Mouse (Mus musculus) midbrain, embryonic 14.5 days (tissue): ENCODE results near the gene Btbd19. TPM values are rescaled to one million over a fixed set of nuclear protein-coding genes. Genes with fewer than 3 reads are reported as not detected.
A peak's percentile ranks its signal among the peaks of the same experiment; 100 is the strongest.

ENCODE experiments used
- ATAC-seq: fragments of 200-750 bp; cut with Nextera tagmentation; 2 replicates; pipeline ENCODE4 v1.8.0; 2017; ENCODE audit warnings: moderate number of reproducible peaks, moderate library complexity; ENCODE audit not compliant: low FRiP score, low TSS enrichment
- DNase-seq: peaks from one replicate; pipeline ENCODE4 v3.0.0-alpha.2; 2015
- H3K27ac ChIP-seq: fragments of 300-500 bp; sonication (generic); replicated peaks from 2 replicates; pipeline ENCODE4 v1.5.1; 2014; ENCODE audit warnings: mild to moderate bottlenecking, low read depth, low read length, moderate library complexity
- H3K27me3 ChIP-seq: fragments of 300-500 bp; sonication (generic); 2 replicates; pipeline ENCODE4 v1.6.1; 2014; ENCODE audit warnings: low read length, control low read depth, mixed read lengths; ENCODE audit not compliant: control insufficient read depth, insufficient read depth
- H3K36me3 ChIP-seq: fragments of 300-500 bp; sonication (generic); 2 replicates; pipeline ENCODE4 v1.6.1; 2014; ENCODE audit warnings: low read length, control low read depth; ENCODE audit not compliant: control insufficient read depth, insufficient read depth
- H3K4me1 ChIP-seq: fragments of 300-500 bp; sonication (generic); 2 replicates; pipeline ENCODE4 v1.6.1; 2014; ENCODE audit warnings: mild to moderate bottlenecking, antibody characterized with exemption, low read length, control low read depth; ENCODE audit not compliant: control insufficient read depth, insufficient read depth
- H3K4me2 ChIP-seq: fragments of 300-500 bp; sonication (generic); 2 replicates; pipeline ENCODE4 v1.6.1; 2014; ENCODE audit warnings: mild to moderate bottlenecking, low read length, moderate library complexity
- H3K4me3 ChIP-seq: fragments of 300-500 bp; sonication (generic); replicated peaks from 2 replicates; pipeline ENCODE4 v1.5.1; 2014; ENCODE audit warnings: low read depth, low read length
- H3K9ac ChIP-seq: fragments of 300-500 bp; sonication (generic); replicated peaks from 2 replicates; pipeline ENCODE4 v1.6.1; 2014; ENCODE audit warnings: mild to moderate bottlenecking, low read length, moderate library complexity
- H3K9me3 ChIP-seq: fragments of 300-500 bp; sonication (generic); 2 replicates; pipeline ENCODE4 v1.6.1; 2016; ENCODE audit warnings: low read length, control low read depth, mixed read lengths; ENCODE audit not compliant: control insufficient read depth
- WGBS: fragments of 180-500 bp; shearing (Covaris S2); extraction: QIAGEN DNeasy Blood & Tissue Kit; methylation state at CpG from one replicate; pipeline ENCODE4 v1.1.7; 2014; 5-methylcytosine and 5-hydroxymethylcytosine counted together
- polyA plus RNA-seq: library from polyadenylated mRNA; unstranded; fragments of >200 nt; fragmentation: Nextera tagmentation; extraction: Ambion mirVana; gene quantifications from 2 replicates; pipeline ENCODE4 v1.2.1, GENCODE M21; 2014

The Btbd19 gene
- polyA plus RNA-seq, 1 experiment from 2014 or later, result 3.2 TPM

- peak; percentile 47 for ATAC-seq
- H3K9ac ChIP-seq, result peak overlapping the region; percentile 82
- peak; percentile 64 for DNase-seq
Measured at GRCm38 (mm10) chr4:117131890-117132793, 6.6 kb upstream of the Btbd19 start.

GRCm38 (mm10) chr4:117131198-117131597, 5.7 kb upstream of the Btbd19 start:
- Histone ChIP-seq H3K4me2 (peak overlapping the region; percentile 86), H3K4me3 (no peak overlapping the region)
- no peak for ATAC-seq

More at GRCm38 (mm10) chr4:117131890-117132793, 6.6 kb upstream of the Btbd19 start:
- peaks cover 18% of the 10 kb centered on the region for H3K4me1 ChIP-seq
- no peaks in the 10 kb centered on the region for H3K27me3 ChIP-seq
- 6% methylated on average over 7 of the region's 7 CpGs for WGBS
- H3K4me3 ChIP-seq, result peak overlapping the region; percentile 94
- peaks cover 23% of the 10 kb centered on the region for H3K36me3 ChIP-seq
- peak overlapping the region; percentile 86 for H3K4me2 ChIP-seq
- H3K9me3 ChIP-seq, result no peaks in the 10 kb centered on the region
- peak overlapping the region; percentile 55 for H3K27ac ChIP-seq

GRCm38 (mm10) chr4:117130790-117131189, 5.3 kb upstream of the Btbd19 start:
- no peak overlapping the region for H3K4me2 ChIP-seq

More at GRCm38 (mm10) chr4:117131198-117131597, 5.7 kb upstream of the Btbd19 start:
- Histone ChIP-seq H3K36me3 (peaks cover 24% of the 10 kb centered on the region), H3K9ac (no peak overlapping the region; the same call in 1 of the 2 replicates), H3K9me3 (no peaks in the 10 kb centered on the region), H3K27ac (no peak overlapping the region; the same call in 1 of the 2 replicates), H3K4me1 (peaks cover 18% of the 10 kb centered on the region), H3K27me3 (no peaks in the 10 kb centered on the region)
- no peak for DNase-seq
- 40% methylated on average over 6 of the region's 6 CpGs for WGBS

DNA sequence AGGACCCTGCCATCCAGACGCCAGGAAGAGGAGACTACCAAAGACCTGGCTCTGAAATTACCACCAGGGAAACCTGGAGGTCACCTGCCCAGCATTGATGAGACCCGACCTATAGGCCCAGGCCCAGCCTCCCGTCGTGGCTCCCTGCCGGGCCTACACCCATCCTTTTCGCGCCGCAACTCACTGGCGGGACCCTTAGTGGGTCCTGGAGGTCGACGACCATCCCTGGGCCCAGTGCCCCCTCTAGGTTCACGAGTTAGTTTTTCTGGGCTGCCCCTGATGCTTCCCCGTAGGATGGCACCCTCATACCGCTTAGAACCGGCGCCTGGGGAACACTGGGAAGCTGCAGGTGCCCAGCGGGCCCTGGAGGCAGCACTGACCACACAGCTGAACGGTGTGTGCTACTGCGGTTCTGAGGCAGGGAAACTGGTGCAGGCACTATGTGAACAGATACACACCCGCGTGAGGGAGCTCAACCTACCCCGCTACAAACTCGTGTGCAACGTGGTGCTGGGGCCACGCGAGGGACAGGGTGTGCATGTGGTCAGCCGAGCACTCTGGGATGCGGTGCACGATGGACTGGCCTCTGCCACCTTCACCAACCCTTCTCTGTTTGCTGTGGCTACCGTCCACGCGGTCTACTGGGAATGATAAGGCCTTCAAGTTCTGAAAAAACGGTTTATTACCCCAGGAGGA, 2.6 kb upstream of the Btbd19 start:
- Histone ChIP-seq H3K9me3 (no peaks in the 10 kb centered on the region), H3K9ac (no peak overlapping the region), H3K4me2 (no peak overlapping the region), H3K4me3 (no peak overlapping the region), H3K27me3 (no peaks in the 10 kb centered on the region), H3K36me3 (peaks cover 24% of the 10 kb centered on the region), H3K4me1 (peaks cover 34% of the 10 kb centered on the region), H3K27ac (no peak overlapping the region)
- no peak for ATAC-seq
- 90% methylated on average over 33 of the region's 33 CpGs for WGBS
- no peak for DNase-seq

More at GRCm38 (mm10) chr4:117130790-117131189, 5.3 kb upstream of the Btbd19 start:
- 49% methylated on average over 6 of the region's 6 CpGs for WGBS
- DNase-seq, result no peak
- H3K27ac ChIP-seq, result no peak overlapping the region
- no peak overlapping the region for H3K4me3 ChIP-seq
- H3K9me3 ChIP-seq, result no peaks in the 10 kb centered on the region
- H3K36me3 ChIP-seq, result peaks cover 24% of the 10 kb centered on the region
- no peak overlapping the region for H3K9ac ChIP-seq
- no peak for ATAC-seq
- no peaks in the 10 kb centered on the region for H3K27me3 ChIP-seq
- H3K4me1 ChIP-seq, result peaks cover 20% of the 10 kb centered on the region

DNA sequence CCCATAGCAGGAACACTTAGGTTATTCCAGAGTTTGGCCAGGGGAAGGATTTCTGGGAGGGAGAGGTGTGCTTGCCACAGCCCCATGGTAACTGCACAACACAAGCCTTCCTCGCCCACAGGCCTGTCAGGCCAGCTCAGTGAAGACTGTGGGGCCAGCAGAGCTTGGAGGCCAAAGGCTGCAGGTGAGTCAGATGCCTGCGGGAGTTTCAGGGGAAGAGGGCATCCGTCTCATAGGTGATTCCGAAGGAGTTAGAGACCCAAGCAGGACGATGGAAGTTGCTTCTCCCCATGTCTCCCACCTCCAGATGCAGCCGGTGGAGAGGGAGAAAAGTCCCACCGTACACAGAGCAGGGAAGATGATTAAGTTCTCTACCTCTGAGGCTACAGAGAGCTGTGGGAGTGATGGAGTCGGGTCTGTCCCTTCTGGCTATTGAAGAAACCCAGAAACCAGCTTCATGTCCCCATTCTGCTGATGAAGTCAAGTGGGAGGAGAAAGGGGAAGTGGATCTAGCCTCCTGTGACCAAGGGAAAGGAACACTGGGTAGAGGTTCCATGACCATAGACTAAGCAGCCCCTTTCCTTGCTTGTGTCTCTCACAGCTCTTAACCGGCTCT, 1.3 kb upstream of the Btbd19 start, which contains the start of gene Tctex1d4:
Tctex1d4 (plus strand) TSS at position 120 of the 616 bp plus-strand sequence.
- no peak for DNase-seq
- no peaks in the 10 kb centered on the region for H3K9me3 ChIP-seq
- peaks cover 23% of the 10 kb centered on the region for H3K4me1 ChIP-seq
- peak within 1 kb of the TSS; percentile 56 for H3K27ac ChIP-seq
- H3K4me2 ChIP-seq, result no peak within 1 kb of the TSS
- H3K27me3 ChIP-seq, result no peaks in the 10 kb centered on the region
- 0 out of 2 replicates have a peak within 1 kb of the TSS, but pooled peaks have one; percentile 2 for H3K9ac ChIP-seq
- peaks cover 24% of the 10 kb centered on the region for H3K36me3 ChIP-seq
- no peak within 1 kb of the TSS for H3K4me3 ChIP-seq
- WGBS, result 88% methylated on average over 9 of the region's 9 CpGs
- no peak for ATAC-seq

DNA sequence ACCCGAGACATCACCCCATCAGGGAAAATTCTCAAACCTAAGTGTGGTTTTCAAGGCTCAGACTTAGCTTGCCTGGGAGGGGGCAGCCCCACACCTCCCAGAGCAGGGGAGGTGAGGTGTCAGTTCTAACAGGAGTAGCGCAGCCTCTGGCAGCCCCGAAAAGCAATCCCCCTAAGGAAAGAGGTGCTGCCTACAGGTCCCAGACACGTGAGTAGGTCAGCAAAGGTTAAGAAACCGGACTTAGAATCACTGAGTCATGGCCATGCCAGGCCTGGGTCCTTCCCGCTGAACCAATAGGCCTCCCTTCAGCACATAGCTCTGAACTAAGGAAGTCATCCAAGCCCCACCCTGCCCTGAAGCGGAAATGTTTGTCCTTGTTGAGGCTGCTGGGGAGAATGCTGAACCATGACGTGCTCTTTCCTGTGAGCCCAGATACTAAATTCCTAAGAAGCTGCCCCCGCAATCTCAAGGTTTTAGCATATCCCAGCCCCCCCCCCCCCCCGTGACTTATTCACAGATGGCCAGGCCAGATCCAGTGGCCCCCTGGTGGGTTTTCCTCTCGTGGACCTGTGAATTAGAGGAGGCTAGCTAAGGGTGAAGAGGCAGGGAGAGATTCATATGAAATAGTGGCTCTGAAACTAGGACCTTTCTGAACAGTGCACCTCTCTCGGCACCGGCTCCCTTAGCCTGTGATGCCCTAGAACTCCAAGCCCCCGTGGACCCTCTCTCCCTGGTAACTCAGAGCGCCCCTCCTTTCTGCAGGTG, 567 bp upstream of the Btbd19 start:
- Histone ChIP-seq H3K27ac (peak overlapping the region; percentile 56), H3K9me3 (no peaks in the 10 kb centered on the region), H3K9ac (0 out of 2 replicates have a peak overlapping the region, but pooled peaks have one; percentile 2), H3K4me1 (peaks cover 17% of the 10 kb centered on the region), H3K4me3 (no peak overlapping the region), H3K4me2 (no peak overlapping the region), H3K27me3 (no peaks in the 10 kb centered on the region), H3K36me3 (peaks cover 24% of the 10 kb centered on the region)
- 39% methylated on average over 15 of the region's 15 CpGs for WGBS
- peak; percentile 37 for DNase-seq
- ATAC-seq, result 0 out of 2 replicates have a peak, but pooled peaks have one; percentile 12

DNA sequence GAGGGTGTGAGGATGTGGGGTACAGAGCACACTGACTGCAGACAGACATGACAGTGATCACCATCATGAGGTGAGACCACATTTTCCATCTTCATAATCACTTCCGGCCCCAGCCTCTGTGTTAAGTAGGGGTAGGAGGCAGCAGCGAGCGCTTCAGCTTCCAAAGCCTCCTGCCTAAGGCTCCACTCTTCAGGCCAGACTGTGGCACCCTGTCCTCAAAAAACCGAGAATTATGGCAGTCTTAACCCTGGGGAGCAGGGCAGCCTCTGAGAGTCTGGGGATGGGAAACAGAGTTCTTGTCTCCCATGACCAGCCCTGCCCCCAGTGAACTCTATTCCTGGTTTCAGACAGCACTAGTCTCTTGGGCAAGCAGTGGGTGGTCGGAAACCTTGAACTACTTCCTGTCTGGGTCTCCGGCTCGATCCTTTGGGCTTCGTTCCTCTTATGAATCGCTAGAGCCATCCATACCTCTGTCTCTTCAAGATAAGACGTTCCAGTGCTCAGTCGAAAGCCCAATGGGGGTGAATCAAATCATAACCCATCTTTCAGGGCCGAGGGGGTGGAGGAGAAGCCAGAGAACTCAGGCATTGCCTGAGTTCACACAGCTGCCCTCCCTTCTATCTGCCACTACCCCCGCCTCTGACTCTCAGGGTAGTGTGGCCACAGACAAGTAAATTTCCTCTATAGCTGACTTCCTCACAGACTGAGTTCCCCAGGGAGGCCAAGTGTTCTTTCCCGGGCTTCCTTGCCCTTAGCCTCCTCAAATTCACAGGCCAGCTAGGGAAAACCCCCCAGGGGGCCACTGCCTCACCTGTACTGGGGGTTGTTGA, 792 bp downstream of the Btbd19 start:
- Histone ChIP-seq H3K9me3 (no peaks in the 10 kb centered on the region), H3K4me1 (peaks cover 19% of the 10 kb centered on the region), H3K4me3 (no peak overlapping the region), H3K27ac (peak overlapping the region; percentile 56), H3K4me2 (no peak overlapping the region), H3K9ac (peak overlapping the region; percentile 2; the same call in 1 of the 2 replicates), H3K27me3 (no peaks in the 10 kb centered on the region), H3K36me3 (peaks cover 15% of the 10 kb centered on the region)
- WGBS, result 75% methylated on average over 14 of the region's 14 CpGs
- no peak for DNase-seq
- ATAC-seq, result no peak
